Mouse (Mus musculus) left cerebral cortex, adult 18-20 months (tissue): ENCODE results near the gene BC035947. TPM values are rescaled to one million over a fixed set of nuclear protein-coding genes. Genes with fewer than 3 reads are reported as not detected.
"Not testable (repeated sequence)": the region's sequence is repeated elsewhere in the genome, so short reads cannot be mapped to it uniquely, and the experiment has no call there.

ENCODE experiments used
- DNase-seq, 2 experiments: peaks; one replicate each; pipeline ENCODE4 v3.0.0; 2021 to 2022; ENCODE audit warnings: low spot score in 2 of 2, mixed read lengths in 1 of 2
- long read RNA-seq, 2 experiments: library from polyadenylated mRNA; stranded (forward); transcript quantifications; one replicate each; pipeline ENCODE4 v2.0.0; 2021
- total RNA-seq, 2 experiments: library from RNA; stranded (reverse); gene quantifications; 2 replicates each; pipeline ENCODE4 v1.2.3; 2021

Gene BC035947
- 1 to 10 TPM; 1.1 to 1.6 TPM for total RNA-seq
- long read RNA-seq, experiment 1, result 0 reads
- long read RNA-seq, experiment 2, partial matches to known transcripts, result 0 of 1 reads
- long read RNA-seq, experiment 2, other reads (novel, unspliced or antisense), result 1 of 1 reads

DNA sequence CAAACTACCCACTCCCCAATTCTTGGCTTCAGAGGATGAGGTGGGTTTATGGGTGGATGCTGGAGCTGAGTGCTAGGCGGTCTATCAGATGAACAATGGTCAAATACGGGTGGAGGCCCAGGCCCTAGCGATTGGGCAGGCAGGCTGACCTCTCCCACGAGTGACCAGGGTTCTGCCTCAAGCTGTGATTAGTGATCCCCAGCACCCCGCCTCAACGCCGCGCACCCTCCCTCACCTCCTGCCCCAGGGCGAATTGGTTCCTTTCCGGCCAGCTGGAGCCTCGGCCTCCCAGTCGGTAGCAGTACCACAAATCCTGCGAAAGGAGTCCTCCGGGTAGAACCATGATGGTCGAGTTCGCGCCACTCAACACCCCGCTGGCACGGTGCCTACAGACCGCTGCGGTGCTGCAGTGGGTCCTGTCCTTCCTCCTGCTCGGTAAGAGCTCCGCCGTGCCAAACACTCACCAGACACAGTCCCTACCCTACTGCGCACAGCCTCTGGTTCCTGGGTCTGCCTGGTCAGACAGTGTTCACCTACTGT, at the start of gene BC035947:
TSS of gene BC035947 (minus strand) at position 538 of the 540 bp plus-strand sequence.
- DNase-seq, result no peak

DNA sequence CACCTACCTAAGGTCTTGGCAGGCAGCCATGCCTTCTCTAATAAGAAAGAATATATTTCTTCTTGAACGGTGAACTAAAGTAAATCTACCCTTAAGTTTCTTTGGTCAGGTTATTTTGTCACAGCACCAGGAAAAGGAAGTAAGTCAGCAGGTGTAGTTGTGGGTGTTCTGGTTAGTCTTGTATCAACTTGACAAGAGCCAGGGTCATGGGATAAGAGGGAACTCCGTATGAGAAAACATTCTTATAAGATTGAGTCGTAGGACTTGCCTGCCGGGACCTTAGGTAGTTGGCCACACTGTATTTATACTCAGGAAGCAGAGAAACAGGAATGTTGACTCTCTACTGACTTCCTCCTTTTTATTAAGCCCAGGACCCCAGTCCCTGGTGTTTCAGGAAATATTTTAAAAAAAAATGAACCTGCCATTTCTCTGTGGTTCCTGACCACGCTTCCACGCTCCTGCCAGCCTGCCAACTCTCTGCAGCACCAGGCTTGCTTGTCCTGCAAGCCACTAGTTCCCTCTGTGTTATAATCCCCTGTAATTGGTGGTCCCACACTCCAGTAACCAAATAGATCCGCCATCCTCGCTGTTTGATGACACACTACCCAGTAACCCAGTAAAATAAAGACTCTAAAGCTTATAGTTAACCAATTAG, 42.2 kb upstream of the BC035947 start:
- no peak for DNase-seq

DNA sequence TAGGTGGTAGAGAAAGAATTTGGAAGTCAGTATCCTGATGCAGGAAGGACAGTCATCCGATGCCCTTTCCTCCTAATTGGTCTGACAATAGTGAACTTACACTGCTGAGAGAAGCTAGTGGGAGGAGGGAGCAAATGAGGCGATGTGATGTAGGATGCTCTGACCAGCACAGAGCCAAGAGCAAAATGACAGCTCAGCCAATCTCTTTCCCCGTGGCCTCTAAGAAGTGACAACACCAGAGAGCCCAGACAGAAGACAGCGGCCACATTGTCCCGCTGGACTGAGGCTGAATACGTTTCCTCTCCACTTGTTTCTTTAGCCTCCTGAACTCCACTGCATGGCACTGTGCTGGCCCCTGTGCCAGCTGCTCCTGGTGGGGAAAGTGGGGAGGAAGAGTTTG, 37.0 kb upstream of the BC035947 start:
- no peak for DNase-seq

DNA sequence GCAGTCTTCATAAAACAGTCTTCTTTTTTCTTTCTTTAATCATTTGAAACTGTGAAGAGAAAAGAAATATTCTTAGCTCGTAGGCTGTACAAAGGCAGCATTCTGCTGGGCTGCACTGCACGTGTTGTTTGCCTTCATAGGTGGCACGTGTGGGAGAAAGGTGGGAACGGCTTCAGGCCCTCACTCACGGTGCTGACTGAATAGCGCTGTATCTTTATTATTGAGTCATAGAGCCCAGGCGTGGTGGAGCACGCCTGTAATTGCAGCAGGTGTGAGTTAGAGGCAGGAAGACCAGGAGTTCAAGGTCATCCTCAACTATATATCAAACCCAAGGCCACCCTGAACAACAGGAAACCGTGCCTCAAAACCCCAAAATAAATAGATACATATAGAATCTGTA, 34.3 kb upstream of the BC035947 start:
- DNase-seq, result no peak

DNA sequence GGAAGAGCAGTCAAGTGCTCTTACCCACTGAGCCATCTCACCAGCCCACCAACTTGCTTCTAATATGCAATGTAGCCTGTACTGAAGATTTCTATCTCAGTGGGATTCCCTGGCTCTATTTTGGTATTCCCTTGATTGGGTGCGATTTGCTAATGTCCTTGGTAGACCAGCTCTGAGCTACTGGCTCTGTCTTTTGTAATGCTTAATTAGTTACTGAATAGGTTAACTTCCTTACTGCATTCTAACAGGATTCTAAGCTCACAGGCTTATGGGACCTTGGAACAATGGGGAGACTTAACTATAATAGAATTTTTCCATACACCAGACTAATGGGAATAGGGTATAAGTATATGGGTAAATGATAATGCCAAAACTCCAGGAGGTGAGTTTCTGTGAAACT, 31.7 kb upstream of the BC035947 start:
- not testable (repeated sequence) for DNase-seq

DNA sequence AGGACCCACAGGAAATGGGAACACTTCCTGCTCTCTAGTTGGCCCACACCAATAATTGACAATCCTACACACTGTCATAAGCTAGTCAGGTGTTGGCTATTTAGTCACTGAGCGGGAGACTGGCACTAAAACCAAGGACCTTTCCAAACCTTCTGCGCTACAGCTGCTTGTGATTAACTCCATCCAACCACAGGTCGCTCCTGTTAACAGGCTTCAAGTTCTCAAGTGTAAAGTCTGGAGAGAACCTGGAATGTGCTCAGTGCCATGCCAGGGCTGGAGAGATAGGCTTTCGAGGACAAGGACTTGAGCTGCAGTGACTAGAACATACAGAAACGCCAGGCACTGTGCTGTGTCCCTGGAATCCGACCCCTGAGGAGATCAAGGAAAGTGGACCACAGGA, 27.2 kb upstream of the BC035947 start:
- no peak for DNase-seq

DNA sequence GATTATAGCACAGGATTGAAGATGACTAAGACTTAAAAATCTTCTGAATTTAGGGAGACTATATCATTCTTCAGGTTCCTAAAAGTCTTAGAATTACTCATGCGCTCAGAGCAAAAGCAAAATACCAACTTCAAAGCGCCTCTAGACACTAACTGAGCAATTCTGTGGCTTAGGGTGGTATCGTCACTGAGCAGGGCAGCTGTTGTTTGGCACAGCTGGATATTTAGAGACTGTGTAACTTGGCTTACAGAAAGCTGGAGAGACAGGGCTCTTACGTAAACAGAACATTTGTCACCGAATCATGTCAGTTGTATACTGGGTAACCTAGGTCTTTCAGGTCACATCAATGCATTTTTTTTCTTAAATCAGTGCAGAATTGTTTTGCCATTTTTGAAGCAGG, 26.4 kb upstream of the BC035947 start:
- DNase-seq, result no peak

DNA sequence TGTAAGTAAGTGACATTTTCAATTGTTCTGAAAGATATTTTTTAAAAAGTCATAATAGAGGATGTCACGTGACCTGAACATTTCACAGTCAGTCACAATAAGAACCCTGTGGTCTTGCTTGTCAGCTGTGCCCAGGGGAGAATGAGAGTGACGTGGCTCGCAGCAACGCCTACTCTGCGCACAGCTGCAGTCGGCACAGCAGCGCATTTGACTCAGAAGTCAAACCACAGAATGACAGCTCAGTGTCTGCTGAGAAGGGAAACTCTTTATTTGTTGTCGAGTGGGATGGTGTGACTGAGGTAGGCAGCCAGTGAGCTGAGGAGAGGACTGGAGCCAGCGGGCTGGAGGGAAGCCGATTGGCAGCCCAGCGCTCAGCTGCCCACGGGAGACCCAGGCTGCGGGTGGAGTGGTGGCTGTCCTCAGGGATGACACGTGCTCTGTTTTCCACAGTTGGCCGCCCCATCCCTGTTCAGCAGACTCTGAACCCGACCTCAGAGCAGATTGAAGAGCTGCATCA, 25.6 kb upstream of the BC035947 start:
- peak; percentile 77 to 87 for DNase-seq

DNA sequence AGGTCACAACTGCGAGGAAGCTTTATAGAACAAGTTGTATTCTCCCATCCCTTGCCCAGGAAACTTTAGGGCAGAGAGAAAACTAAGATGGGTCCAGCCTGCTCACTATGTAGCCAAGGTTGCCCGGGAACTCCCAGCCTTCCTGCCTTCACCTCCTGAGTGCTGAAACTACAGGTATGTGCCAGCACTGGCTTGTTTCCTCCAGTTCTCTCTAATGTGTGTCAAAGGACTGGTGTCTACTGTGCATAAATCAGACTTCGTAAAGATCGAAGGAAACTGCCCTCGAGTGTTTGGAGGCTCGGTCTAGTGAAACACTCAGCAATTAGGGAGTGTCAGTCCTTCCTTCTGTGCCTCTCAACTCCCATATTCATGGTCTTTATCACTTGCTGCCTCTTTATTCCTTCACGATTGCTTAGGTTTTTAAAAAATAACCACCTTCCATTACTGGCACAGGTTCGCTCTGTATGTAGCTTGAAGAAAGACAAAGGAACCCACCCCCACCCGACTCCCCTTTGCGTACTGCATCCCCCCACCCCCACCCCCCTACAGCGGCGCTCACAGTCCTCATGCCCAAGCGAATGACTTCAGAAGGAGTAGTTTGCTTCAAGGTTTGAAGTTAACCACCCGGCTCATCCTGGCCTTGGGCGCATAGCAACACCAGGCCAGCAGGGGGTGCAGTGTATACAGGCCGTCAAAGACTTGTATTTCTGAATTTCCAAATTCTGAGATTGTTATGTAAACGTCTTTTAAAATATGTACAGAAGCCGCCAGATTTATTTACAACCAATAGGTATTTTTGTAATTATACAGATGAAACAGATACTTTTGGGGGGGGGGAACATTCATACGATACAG, 24.6 kb upstream of the BC035947 start:
- DNase-seq, result peak; percentile 86 to 92

DNA sequence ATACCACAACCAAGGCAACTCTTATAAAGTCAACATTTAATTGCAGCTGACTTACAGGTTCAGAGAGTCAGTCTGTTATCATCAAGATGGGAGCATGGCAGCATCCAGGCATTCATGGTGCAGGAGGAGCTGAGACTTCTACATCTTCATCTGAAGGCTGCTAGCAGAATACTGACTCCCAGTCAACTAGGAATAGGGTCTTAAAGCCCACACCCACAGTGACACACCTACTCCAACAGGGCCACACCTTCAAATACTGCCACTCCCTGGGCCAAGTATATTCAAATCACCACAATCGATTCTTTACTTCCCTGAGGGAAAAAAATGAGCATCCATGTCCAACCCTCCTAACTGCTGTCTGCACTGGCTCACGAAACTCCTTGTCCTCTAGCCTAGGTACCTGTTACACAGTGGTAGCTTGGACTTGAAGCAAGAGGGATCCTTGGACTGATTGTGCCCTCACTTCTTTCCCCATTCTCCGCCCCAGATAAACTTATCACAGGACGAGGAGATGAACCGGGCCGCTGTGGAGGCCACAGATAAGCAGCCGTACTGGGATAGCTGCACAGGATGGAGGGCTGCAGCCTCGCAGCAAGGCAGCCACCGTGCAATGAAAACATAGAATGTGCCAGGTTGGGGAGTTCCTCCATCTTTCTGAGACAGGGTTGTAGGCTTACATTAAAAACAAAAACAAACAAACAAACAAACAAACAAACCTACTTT, 22.6 kb upstream of the BC035947 start:
- no peak for DNase-seq

DNA sequence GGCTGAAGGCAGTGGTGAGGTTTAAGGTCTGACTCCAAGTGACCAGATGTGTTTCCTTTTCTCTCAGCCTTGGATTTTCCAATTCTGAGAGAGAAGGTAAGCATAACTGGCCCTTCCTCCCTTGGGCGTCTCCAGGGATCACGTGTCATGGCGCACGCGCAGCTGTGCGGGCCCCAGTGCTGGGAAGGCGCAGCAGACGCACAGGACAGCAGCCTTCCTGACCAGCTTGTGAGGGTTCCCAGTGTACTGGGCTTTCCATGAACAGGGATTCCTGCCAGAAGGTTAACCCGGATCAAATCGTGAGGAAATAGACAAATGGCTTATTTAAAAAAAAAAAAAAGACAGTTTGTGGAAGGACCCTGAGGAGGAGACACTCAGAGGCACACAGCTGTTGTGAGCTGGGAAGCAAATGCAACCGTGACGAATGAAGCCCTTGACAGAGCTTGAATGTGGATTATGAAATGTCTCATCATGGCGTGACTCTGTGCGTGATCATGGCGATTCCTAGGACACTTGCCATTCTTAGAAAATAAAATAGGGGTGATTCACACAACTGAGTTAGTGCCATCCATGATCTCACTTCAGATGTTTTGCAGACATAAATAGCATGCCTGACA, 20.3 kb upstream of the BC035947 start:
- peak in 1 of 2 experiments; percentile 9 for DNase-seq

DNA sequence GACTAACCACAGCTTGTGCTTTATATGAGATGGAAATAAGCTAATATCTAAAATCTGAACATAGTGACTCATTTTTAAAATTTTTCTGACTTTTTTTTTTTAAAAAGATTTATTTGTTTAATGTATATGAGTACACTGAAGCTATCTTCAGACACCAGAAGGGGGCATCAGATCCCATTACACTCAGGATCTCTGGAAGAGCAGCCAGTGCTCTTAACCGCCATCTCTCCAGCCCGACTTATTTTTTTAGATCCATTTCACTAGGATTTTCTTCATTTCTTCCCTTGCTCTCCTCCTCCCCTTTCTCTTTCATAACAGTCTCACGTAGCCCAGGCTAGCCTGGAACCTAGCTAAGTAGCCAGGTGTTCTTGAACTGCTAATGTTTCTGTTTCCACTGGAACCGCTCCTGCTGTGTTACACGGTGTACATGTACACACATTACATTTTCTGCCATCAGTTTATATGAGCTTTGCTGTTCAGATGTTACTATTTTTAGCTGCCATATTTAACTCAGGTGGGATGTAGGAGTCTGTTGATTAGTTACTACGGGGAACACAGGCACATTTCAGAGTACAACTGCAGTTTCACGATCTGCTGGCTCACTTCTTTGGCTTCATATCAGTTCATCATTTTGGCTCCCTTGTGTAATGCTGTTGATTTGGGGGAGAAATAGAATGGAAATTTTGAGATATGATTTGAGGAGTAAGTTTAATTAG, 18.7 kb upstream of the BC035947 start:
- no peak for DNase-seq

DNA sequence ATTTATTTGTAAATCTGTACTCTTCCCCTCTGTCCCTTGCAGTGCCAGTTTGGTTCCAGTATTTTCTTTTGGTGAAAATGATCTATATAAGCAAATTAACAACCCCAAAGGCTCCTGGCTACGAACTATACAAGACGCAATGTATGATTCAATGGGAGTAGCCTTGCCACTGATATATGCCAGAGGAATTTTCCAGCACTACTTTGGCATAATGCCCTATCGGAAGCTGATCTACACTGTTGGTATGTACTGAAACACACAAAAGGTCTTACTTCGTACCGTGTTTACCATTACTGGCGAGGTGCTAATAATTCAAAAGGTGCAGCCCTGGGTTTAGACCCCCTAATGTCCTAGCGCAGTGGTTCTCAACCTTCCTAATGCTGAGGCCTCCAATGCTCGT, 17.1 kb upstream of the BC035947 start:
- DNase-seq, result no peak

DNA sequence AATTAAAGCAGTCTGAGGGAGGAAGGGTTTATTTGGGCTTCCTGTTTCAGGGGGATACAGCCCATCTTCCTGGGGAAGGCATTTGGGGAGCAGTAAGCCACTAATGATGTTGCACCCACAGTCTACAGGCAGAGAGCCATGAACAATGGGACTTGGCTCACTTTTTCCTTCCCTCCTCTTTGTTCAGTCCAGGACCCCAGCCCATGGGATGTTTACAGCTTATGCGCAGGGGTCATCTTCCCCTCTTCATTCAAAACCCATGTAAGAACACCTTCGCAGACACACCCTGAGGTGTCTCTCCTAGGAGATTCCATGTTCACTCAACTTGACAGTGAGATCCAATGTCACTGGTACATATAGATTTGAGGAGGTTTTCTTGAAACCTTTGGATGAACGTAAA, 16.4 kb upstream of the BC035947 start:
- DNase-seq, result no peak

DNA sequence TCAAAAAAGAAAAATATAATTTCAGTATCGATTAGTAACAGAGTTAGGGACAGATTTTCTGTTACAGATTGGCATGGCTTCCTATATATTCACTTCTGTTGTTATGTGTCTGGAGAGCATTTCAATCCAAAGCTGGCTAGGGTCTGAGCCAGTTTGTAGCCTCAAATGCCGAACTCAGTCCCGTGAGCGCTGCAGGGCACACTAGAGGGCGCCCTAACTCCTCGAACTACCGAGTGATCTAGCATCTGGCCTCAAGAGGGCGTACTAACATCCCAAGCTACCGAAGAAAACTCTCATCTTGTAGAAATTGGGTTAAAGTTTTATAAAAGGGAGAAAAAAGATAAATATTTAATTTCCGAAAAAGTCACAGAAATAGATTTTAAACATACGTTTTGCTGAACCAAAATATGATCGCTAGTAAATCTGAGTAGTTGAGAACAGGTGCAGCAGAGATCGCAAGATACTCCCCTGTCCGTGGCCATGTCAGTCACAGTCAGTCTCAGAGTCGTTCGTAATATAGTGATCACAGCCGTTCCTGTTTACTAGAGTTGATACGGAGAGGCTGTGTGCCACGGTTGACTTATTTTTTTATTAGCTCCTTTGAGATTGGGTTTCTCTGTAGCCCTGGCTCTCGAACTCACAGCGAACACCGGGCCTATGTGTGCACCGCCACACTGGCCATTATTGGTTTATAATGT, 13.4 kb upstream of the BC035947 start:
- peak; percentile 76 to 83 for DNase-seq

DNA sequence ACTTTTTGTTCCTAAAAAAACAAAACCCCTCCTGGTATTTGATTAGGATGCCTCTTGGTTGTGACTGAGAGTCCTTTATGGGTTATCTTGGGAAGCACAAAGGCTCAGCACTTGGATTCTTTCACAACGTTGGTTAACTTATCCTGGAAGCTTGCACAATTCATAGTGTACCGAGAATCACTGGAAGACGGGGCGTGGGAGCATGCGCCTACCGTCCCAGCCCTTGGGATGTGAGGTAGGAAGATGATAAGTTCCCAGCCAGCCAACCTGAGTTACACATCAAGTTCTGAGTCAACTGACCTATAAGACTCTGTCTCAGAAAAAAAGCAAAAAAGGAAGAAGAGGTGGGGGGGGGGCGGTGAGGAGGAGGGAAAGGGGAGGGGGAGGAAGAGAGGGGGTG, 6.9 kb upstream of the BC035947 start:
- peak in 1 of 2 experiments; percentile 9 for DNase-seq

DNA sequence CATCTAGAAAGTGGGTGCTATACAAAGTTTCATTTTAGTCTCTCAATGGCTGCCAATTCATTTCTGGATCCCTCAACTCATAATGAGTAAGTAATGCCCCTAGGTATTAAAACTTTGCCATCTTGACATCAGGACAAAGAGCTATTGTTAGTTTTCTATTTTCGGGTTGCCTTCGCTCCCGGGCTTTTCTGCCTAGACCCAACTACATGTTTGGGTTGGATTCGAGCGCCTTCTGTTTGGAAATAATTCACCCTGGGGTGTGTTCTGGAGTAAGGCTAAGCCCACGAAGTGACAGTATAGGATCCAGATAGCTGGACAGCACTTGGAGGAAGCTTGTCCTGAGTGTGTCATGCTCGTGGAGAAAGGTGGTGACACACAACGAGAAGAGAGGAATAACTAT, 798 bp upstream of the BC035947 start:
- no peak for DNase-seq

DNA sequence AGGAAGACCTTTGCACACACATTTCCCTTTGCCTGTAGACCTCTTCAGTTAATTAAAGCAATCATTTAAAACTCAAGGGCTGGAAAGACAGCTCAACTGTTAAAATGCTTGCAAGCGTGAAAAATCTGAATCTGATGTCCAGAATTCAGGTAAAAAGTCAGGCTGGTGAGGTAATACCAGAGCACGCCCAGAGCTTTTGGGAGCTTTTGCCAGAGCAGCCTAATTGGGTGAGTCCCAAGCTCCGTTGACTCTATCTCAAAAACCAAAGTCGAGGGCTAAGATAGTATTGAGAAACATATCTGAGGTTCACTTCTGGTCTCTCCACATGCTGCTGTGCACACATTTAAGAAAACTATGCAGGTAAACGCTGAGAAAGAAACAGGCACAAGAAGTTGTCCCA, 1.1 kb downstream of the BC035947 start, which contains the start of gene Mogat1:
TSS of gene Mogat1 (plus strand) at position 130 of the 400 bp plus-strand sequence.
- no peak for DNase-seq

DNA sequence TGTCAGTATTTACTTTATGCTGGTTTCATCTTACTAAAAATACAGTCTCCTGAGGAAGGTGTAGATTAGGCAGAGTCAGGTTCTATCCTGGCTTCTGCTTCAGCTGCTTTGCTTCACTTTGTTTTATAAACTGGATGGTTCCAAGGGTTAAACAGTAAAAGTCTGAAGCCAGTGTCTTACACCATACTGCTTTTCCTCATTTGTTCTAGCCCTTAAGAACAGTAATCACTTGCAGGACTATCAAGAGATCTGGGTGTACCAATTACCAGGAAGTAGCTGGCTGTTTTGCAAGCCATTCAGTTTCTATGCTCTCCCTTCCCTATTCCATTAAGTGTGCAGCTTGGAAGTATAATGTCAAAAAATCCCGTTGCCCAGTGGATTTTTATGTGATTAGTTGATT, 4.8 kb downstream of the BC035947 start:
- no peak for DNase-seq
